Mouse (Mus musculus) neural tube, embryonic 14.5 days (tissue): Measurements from ENCODE around the gene Dock6. TPM values are rescaled to one million over a fixed set of nuclear protein-coding genes. Genes with fewer than 3 reads are reported as not detected.
A peak's percentile ranks its signal among the peaks of the same experiment; 100 is the strongest.
"Not testable (repeated sequence)": the region's sequence is repeated elsewhere in the genome, so short reads cannot be mapped to it uniquely, and the experiment has no call there.

Experiments used
- ATAC-seq: fragments of 200-750 bp; cut with Nextera tagmentation; 2 replicates; pipeline ENCODE4 v1.8.0; 2017; ENCODE audit warnings: low read depth, mild to moderate bottlenecking, moderate TSS enrichment, moderate library complexity
- H3K27ac ChIP-seq: fragments of 300-500 bp; sonication (generic); 2 replicates; pipeline ENCODE4 v1.5.1; 2014; ENCODE audit warnings: low read depth, mild to moderate bottlenecking, control low read depth, low read length, moderate library complexity, mixed read lengths
- H3K27me3 ChIP-seq: fragments of 300-500 bp; sonication (generic); 2 replicates; pipeline ENCODE4 v1.6.1; 2014; ENCODE audit warnings: low read length; ENCODE audit not compliant: control insufficient read depth, insufficient read depth
- H3K36me3 ChIP-seq: fragments of 300-500 bp; sonication (generic); 2 replicates; pipeline ENCODE4 v1.6.1; 2014; ENCODE audit warnings: low read length, mixed read lengths; ENCODE audit not compliant: control insufficient read depth, insufficient read depth
- H3K4me1 ChIP-seq: fragments of 300-500 bp; sonication (generic); 2 replicates; pipeline ENCODE4 v1.6.1; 2014; ENCODE audit warnings: low read length; ENCODE audit not compliant: control insufficient read depth, insufficient read depth
- H3K4me2 ChIP-seq: fragments of 300-500 bp; sonication (generic); 2 replicates; pipeline ENCODE4 v1.6.1; 2014; ENCODE audit warnings: mild to moderate bottlenecking, low read depth, low read length, control low read depth
- H3K4me3 ChIP-seq: fragments of 300-500 bp; sonication (generic); 2 replicates; pipeline ENCODE4 v1.5.1; 2014; ENCODE audit warnings: low read depth, low read length, control low read depth, mixed read lengths
- H3K9ac ChIP-seq: fragments of 300-500 bp; sonication (generic); replicated peaks from 2 replicates; pipeline ENCODE4 v1.6.1; 2014; ENCODE audit warnings: low read depth, mild to moderate bottlenecking, control low read depth, low read length, mixed read lengths
- H3K9me3 ChIP-seq: fragments of 300-500 bp; sonication (generic); 2 replicates; pipeline ENCODE4 v1.6.1; 2016; ENCODE audit warnings: low read length; ENCODE audit not compliant: control insufficient read depth
- WGBS: fragments of 180-500 bp; shearing (Covaris S2); extraction: QIAGEN DNeasy Blood & Tissue Kit; methylation state at CpG from one replicate; pipeline ENCODE4 v1.1.7; 2014; 5-methylcytosine and 5-hydroxymethylcytosine counted together
- polyA plus RNA-seq: library from polyadenylated mRNA; unstranded; fragments of >200 nt; fragmentation: Nextera tagmentation; extraction: Ambion mirVana; gene quantifications from 2 replicates; pipeline ENCODE4 v1.2.1, GENCODE M21; 2014

Gene Dock6
- polyA plus RNA-seq, 1 experiment from 2014 or later = 8.2 TPM

GRCm38 (mm10) chr9:21796259-21796658 is 56.2 kb downstream of the Dock6 start:
- Histone ChIP-seq H3K27me3 (0 out of 2 replicates have a peak, but pooled peaks cover 4% of the 10 kb centered on the region), H3K4me2 (no peak overlapping the region), H3K9me3 (no peaks in the 10 kb centered on the region), H3K36me3 (no peaks in the 10 kb centered on the region), H3K27ac (no peak overlapping the region), H3K4me1 (peaks cover 6% of the 10 kb centered on the region; the same call in 1 of the 2 replicates), H3K9ac (no peak overlapping the region), H3K4me3 (no peak overlapping the region)
- no peak for ATAC-seq
- WGBS = 69% methylated on average over 3 of the region's 3 CpGs

- Histone ChIP-seq H3K9ac (no peak overlapping the region), H3K4me3 (no peak overlapping the region), H3K27me3 (0 out of 2 replicates have a peak, but pooled peaks cover 4% of the 10 kb centered on the region), H3K27ac (no peak overlapping the region), H3K9me3 (no peaks in the 10 kb centered on the region), H3K4me1 (peaks cover 6% of the 10 kb centered on the region; the same call in 1 of the 2 replicates), H3K36me3 (no peaks in the 10 kb centered on the region), H3K4me2 (no peak overlapping the region)
- no peak for ATAC-seq
- 87% methylated on average over 5 of the region's 5 CpGs for WGBS
Observed at GRCm38 (mm10) chr9:21795579-21795978, 56.9 kb downstream of the Dock6 start.

- Histone ChIP-seq H3K4me2 (no peak overlapping the region), H3K9me3 (no peaks in the 10 kb centered on the region), H3K27ac (no peak overlapping the region), H3K4me1 (peaks cover 6% of the 10 kb centered on the region; the same call in 1 of the 2 replicates), H3K27me3 (0 out of 2 replicates have a peak, but pooled peaks cover 4% of the 10 kb centered on the region), H3K36me3 (no peaks in the 10 kb centered on the region), H3K4me3 (no peak overlapping the region), H3K9ac (no peak overlapping the region)
- ATAC-seq = no peak
- 94% methylated on average over 25 of the region's 25 CpGs for WGBS
Observed at GRCm38 (mm10) chr9:21794925-21795324, 57.5 kb downstream of the Dock6 start.

- ATAC-seq = no peak
- Histone ChIP-seq H3K27me3 (0 out of 2 replicates have a peak, but pooled peaks cover 4% of the 10 kb centered on the region), H3K36me3 (no peaks in the 10 kb centered on the region), H3K4me3 (no peak overlapping the region), H3K9ac (no peak overlapping the region), H3K4me1 (peaks cover 6% of the 10 kb centered on the region; the same call in 1 of the 2 replicates), H3K4me2 (no peak overlapping the region), H3K27ac (no peak overlapping the region), H3K9me3 (no peaks in the 10 kb centered on the region)
- WGBS = 97% methylated on average over 18 of the region's 18 CpGs
Observed at GRCm38 (mm10) chr9:21794344-21794834, 58.0 kb downstream of the Dock6 start.

- H3K27me3 ChIP-seq, H3K9ac ChIP-seq, H3K9me3 ChIP-seq, H3K27ac ChIP-seq, ATAC-seq, H3K4me1 ChIP-seq, H3K4me2 ChIP-seq, H3K36me3 ChIP-seq, H3K4me3 ChIP-seq: not testable (repeated sequence)
- 97% methylated on average over 6 of the region's 6 CpGs for WGBS
Observed at GRCm38 (mm10) chr9:21793507-21793906, 58.9 kb downstream of the Dock6 start.

- no peaks in the 10 kb centered on the region for H3K9me3 ChIP-seq
- no peaks in the 10 kb centered on the region for H3K27me3 ChIP-seq
- WGBS = 34% methylated on average over 8 of the region's 8 CpGs
- H3K4me1 ChIP-seq = peaks cover 2% of the 10 kb centered on the region; the same call in 1 of the 2 replicates
- H3K36me3 ChIP-seq = no peaks in the 10 kb centered on the region
- no peak overlapping the region for H3K4me2 ChIP-seq
- H3K27ac ChIP-seq = no peak overlapping the region
- H3K4me3 ChIP-seq = no peak overlapping the region
- H3K9ac ChIP-seq = no peak overlapping the region
- ATAC-seq = peak; percentile 82
Observed at GRCm38 (mm10) chr9:21792644-21793043, 59.8 kb downstream of the Dock6 start.

- Histone ChIP-seq H3K27me3 (no peaks in the 10 kb centered on the region), H3K36me3 (no peaks in the 10 kb centered on the region), H3K4me1 (peaks cover 2% of the 10 kb centered on the region; the same call in 1 of the 2 replicates), H3K4me2 (no peak overlapping the region), H3K27ac (no peak overlapping the region), H3K9ac (no peak overlapping the region), H3K9me3 (no peaks in the 10 kb centered on the region), H3K4me3 (no peak overlapping the region)
- ATAC-seq = no peak
- WGBS = 71% methylated on average over 8 of the region's 8 CpGs
Observed at GRCm38 (mm10) chr9:21791861-21792260, 60.6 kb downstream of the Dock6 start.

- ATAC-seq = no peak
- 57% methylated on average over 9 of the region's 9 CpGs for WGBS
- H3K9ac ChIP-seq = no peak overlapping the region
Observed at GRCm38 (mm10) chr9:21788234-21788633, 64.2 kb downstream of the Dock6 start.

GRCm38 (mm10) chr9:21787654-21788053 is 64.8 kb downstream of the Dock6 start:
- H3K9ac ChIP-seq = no peak overlapping the region
- ATAC-seq = no peak
- no peak overlapping the region for H3K27ac ChIP-seq
- no peak overlapping the region for H3K4me2 ChIP-seq
- H3K4me1 ChIP-seq = peaks cover under 1% of the 10 kb centered on the region; the same call in 1 of the 2 replicates
- H3K36me3 ChIP-seq = no peaks in the 10 kb centered on the region
- H3K27me3 ChIP-seq = no peaks in the 10 kb centered on the region
- no peaks in the 10 kb centered on the region for H3K9me3 ChIP-seq
- WGBS = 80% methylated on average over 5 of the region's 5 CpGs
- H3K4me3 ChIP-seq = no peak overlapping the region

More at GRCm38 (mm10) chr9:21788234-21788633, 64.2 kb downstream of the Dock6 start:
- Histone ChIP-seq H3K9me3 (no peaks in the 10 kb centered on the region), H3K36me3 (no peaks in the 10 kb centered on the region), H3K27ac (no peak overlapping the region), H3K4me2 (no peak overlapping the region), H3K4me3 (no peak overlapping the region), H3K4me1 (peaks cover 2% of the 10 kb centered on the region; the same call in 1 of the 2 replicates), H3K27me3 (no peaks in the 10 kb centered on the region)
